Mouse (Mus musculus): ENCODE measurements at regions not wholly inside any gene's neighbourhood (a gene's known extent, or its start where the extent isn't known, plus 50 kb on each side); places are given as distances from the start of the nearest gene placed in this dataset.

- H3K9me3 ChIP-seq (ENCODE audit: control insufficient read depth), result no peaks in the 10 kb centered on the region
- H3K4me1 ChIP-seq (replicated peaks; ENCODE audit: control insufficient read depth, insufficient read depth, low read length), result no peaks in the 10 kb centered on the region
- no peak overlapping the region for H3K9ac ChIP-seq (ENCODE audit: low read depth, low read length)
- no peak for TF ChIP-seq CTCF (IDR thresholded peaks at IDR 0.05; ENCODE audit: low read depth)
- no peak for ATAC-seq
- H3K27ac ChIP-seq (ENCODE audit: low read depth, low read length), result no peak overlapping the region
- no peaks in the 10 kb centered on the region for H3K36me3 ChIP-seq (ENCODE audit: control insufficient read depth, insufficient read depth)
- no peak overlapping the region for H3K4me2 ChIP-seq (replicated peaks; ENCODE audit: low read depth)
- no peaks in the 10 kb centered on the region for H3K27me3 ChIP-seq (replicated peaks; ENCODE audit: control insufficient read depth, insufficient read depth, low read length)
- 93% methylated on average over 4 of the region's 4 CpGs for WGBS
- H3K4me3 ChIP-seq (ENCODE audit: low read depth, low read length), result no peak overlapping the region
Observed at GRCm38 (mm10) chr2:79146563-79146962, 108.7 kb upstream of the Itga4 start.

GRCm38 (mm10) chr2:79149012-79149698 is 106.1 kb upstream of the Itga4 start:
- Histone ChIP-seq H3K27me3 (replicated peaks; ENCODE audit: control insufficient read depth, insufficient read depth, low read length) (no peaks in the 10 kb centered on the region), H3K36me3 (ENCODE audit: control insufficient read depth, insufficient read depth) (no peaks in the 10 kb centered on the region), H3K9ac (ENCODE audit: low read depth, low read length) (no peak overlapping the region), H3K4me3 (ENCODE audit: low read depth, low read length) (no peak overlapping the region), H3K9me3 (ENCODE audit: control insufficient read depth) (no peaks in the 10 kb centered on the region), H3K4me2 (replicated peaks; ENCODE audit: low read depth) (no peak overlapping the region), H3K27ac (ENCODE audit: low read depth, low read length) (no peak overlapping the region), H3K4me1 (replicated peaks; ENCODE audit: control insufficient read depth, insufficient read depth, low read length) (no peaks in the 10 kb centered on the region)
- 63% methylated on average over 3 of the region's 3 CpGs for WGBS
- no peak for TF ChIP-seq CTCF (IDR thresholded peaks at IDR 0.05; ENCODE audit: low read depth)
- ATAC-seq, result no peak

- no peaks in the 10 kb centered on the region for H3K4me1 ChIP-seq (replicated peaks; ENCODE audit: control insufficient read depth, insufficient read depth, low read length)
- no peak overlapping the region for H3K27ac ChIP-seq (ENCODE audit: low read depth, low read length)
- no peaks in the 10 kb centered on the region for H3K9me3 ChIP-seq (ENCODE audit: control insufficient read depth)
- H3K4me3 ChIP-seq (ENCODE audit: low read depth, low read length), result no peak overlapping the region
- TF ChIP-seq CTCF (IDR thresholded peaks at IDR 0.05; ENCODE audit: low read depth), result no peak
- H3K9ac ChIP-seq (ENCODE audit: low read depth, low read length), result no peak overlapping the region
- no peaks in the 10 kb centered on the region for H3K27me3 ChIP-seq (replicated peaks; ENCODE audit: control insufficient read depth, insufficient read depth, low read length)
- H3K36me3 ChIP-seq (ENCODE audit: control insufficient read depth, insufficient read depth), result no peaks in the 10 kb centered on the region
- no peak overlapping the region for H3K4me2 ChIP-seq (replicated peaks; ENCODE audit: low read depth)
- WGBS, result 79% methylated on average over 4 of the region's 4 CpGs
- ATAC-seq, result no peak
Observed at GRCm38 (mm10) chr2:79151610-79152009, 103.6 kb upstream of the Itga4 start.

- Histone ChIP-seq H3K36me3 (ENCODE audit: control insufficient read depth, insufficient read depth) (no peaks in the 10 kb centered on the region), H3K4me3 (ENCODE audit: low read depth, low read length) (no peak overlapping the region), H3K27me3 (replicated peaks; ENCODE audit: control insufficient read depth, insufficient read depth, low read length) (no peaks in the 10 kb centered on the region), H3K4me2 (replicated peaks; ENCODE audit: low read depth) (no peak overlapping the region), H3K4me1 (replicated peaks; ENCODE audit: control insufficient read depth, insufficient read depth, low read length) (no peaks in the 10 kb centered on the region), H3K9me3 (ENCODE audit: control insufficient read depth) (no peaks in the 10 kb centered on the region), H3K27ac (ENCODE audit: low read depth, low read length) (no peak overlapping the region), H3K9ac (ENCODE audit: low read depth, low read length) (no peak overlapping the region)
- WGBS, result 84% methylated on average over 6 of the region's 6 CpGs
- TF ChIP-seq CTCF (IDR thresholded peaks at IDR 0.05; ENCODE audit: low read depth), result no peak
- ATAC-seq, result no peak
Observed at GRCm38 (mm10) chr2:79152031-79152694, 103.1 kb upstream of the Itga4 start.

DNA sequence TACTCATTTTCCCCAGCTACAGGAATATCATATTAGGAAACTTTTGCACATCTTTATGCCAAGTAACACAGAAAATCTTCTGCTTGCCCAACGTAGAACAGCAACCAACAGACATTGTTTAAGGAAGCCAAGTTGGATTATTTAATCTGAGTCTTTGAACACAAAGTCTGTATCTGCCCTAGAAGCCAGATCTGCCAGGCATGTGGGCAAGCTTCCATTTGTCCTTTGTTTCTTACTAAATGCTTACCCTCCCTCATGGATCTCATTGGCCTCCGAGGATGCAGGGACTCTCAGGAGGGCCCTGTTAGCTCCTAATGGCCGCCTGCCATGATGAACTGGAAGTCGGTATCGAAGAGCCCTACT is 102.5 kb upstream of the Itga4 start:
- no peak for ATAC-seq
- 84% methylated on average over 5 of the region's 5 CpGs for WGBS
- H3K27me3 ChIP-seq (replicated peaks; ENCODE audit: control insufficient read depth, insufficient read depth, low read length), result no peaks in the 10 kb centered on the region
- H3K4me2 ChIP-seq (replicated peaks; ENCODE audit: low read depth), result no peak overlapping the region
- H3K9me3 ChIP-seq (ENCODE audit: control insufficient read depth), result no peaks in the 10 kb centered on the region
- H3K4me3 ChIP-seq (ENCODE audit: low read depth, low read length), result no peak overlapping the region
- TF ChIP-seq CTCF (IDR thresholded peaks at IDR 0.05; ENCODE audit: low read depth), result no peak
- no peak overlapping the region for H3K27ac ChIP-seq (ENCODE audit: low read depth, low read length)
- no peak overlapping the region for H3K9ac ChIP-seq (ENCODE audit: low read depth, low read length)
- no peaks in the 10 kb centered on the region for H3K4me1 ChIP-seq (replicated peaks; ENCODE audit: control insufficient read depth, insufficient read depth, low read length)
- H3K36me3 ChIP-seq (ENCODE audit: control insufficient read depth, insufficient read depth), result no peaks in the 10 kb centered on the region

GRCm38 (mm10) chr2:79153070-79153469 is 102.2 kb upstream of the Itga4 start:
- no peak overlapping the region for H3K27ac ChIP-seq (ENCODE audit: low read depth, low read length)
- H3K27me3 ChIP-seq (replicated peaks; ENCODE audit: control insufficient read depth, insufficient read depth, low read length), result no peaks in the 10 kb centered on the region
- ATAC-seq, result no peak
- no peak for TF ChIP-seq CTCF (IDR thresholded peaks at IDR 0.05; ENCODE audit: low read depth)
- no peak overlapping the region for H3K4me2 ChIP-seq (replicated peaks; ENCODE audit: low read depth)
- H3K9me3 ChIP-seq (ENCODE audit: control insufficient read depth), result no peaks in the 10 kb centered on the region
- WGBS, result 74% methylated on average over 4 of the region's 4 CpGs
- H3K4me1 ChIP-seq (replicated peaks; ENCODE audit: control insufficient read depth, insufficient read depth, low read length), result no peaks in the 10 kb centered on the region
- no peak overlapping the region for H3K9ac ChIP-seq (ENCODE audit: low read depth, low read length)
- no peak overlapping the region for H3K4me3 ChIP-seq (ENCODE audit: low read depth, low read length)
- no peaks in the 10 kb centered on the region for H3K36me3 ChIP-seq (ENCODE audit: control insufficient read depth, insufficient read depth)
